Mouse (Mus musculus) forebrain, embryonic 11.5 days (tissue): ENCODE data around the gene Snx3. TPM values are rescaled to one million over a fixed set of nuclear protein-coding genes. Genes with fewer than 3 reads are reported as not detected.

Experiments
- ATAC-seq: fragments of 200-750 bp; cut with Nextera tagmentation; replicated peaks from 2 replicates; pipeline ENCODE4 v1.8.0; 2017; ENCODE audit warnings: moderate TSS enrichment; ENCODE audit not compliant: low FRiP score
- DNase-seq: peaks from one replicate; pipeline ENCODE4 v3.0.0-alpha.2; 2017; ENCODE audit warnings: low spot score
- H3K27ac ChIP-seq: fragments of 300-500 bp; sonication (generic); 2 replicates; pipeline ENCODE4 v1.5.1; 2014; ENCODE audit warnings: low read depth, low read length
- H3K27me3 ChIP-seq: fragments of 300-500 bp; sonication (generic); 2 replicates; pipeline ENCODE4 v1.6.1; 2014; ENCODE audit warnings: mild to moderate bottlenecking, low read length, mixed read lengths; ENCODE audit not compliant: control insufficient read depth, insufficient read depth
- H3K36me3 ChIP-seq: fragments of 300-500 bp; sonication (generic); 2 replicates; pipeline ENCODE4 v1.6.1; 2014; ENCODE audit warnings: mild to moderate bottlenecking, low read length, moderate library complexity, mixed read lengths; ENCODE audit not compliant: control insufficient read depth, insufficient read depth
- H3K4me1 ChIP-seq: fragments of 300-500 bp; sonication (generic); replicated peaks from 2 replicates; pipeline ENCODE4 v1.6.1; 2014; ENCODE audit warnings: low read length, mixed read lengths; ENCODE audit not compliant: control insufficient read depth, insufficient read depth
- H3K4me2 ChIP-seq: fragments of 300-500 bp; sonication (generic); 2 replicates; pipeline ENCODE4 v1.6.1; 2014; ENCODE audit warnings: low read depth, mild to moderate bottlenecking, low read length, moderate library complexity, mixed read lengths; ENCODE audit not compliant: severe bottlenecking
- H3K4me3 ChIP-seq: fragments of 300-500 bp; sonication (generic); 2 replicates; pipeline ENCODE4 v1.5.1; 2014; ENCODE audit warnings: low read depth, low read length
- H3K9ac ChIP-seq: fragments of 300-500 bp; sonication (generic); 2 replicates; pipeline ENCODE4 v1.6.1; 2014; ENCODE audit warnings: low read length
- H3K9me3 ChIP-seq: fragments of 300-500 bp; sonication (generic); 2 replicates; pipeline ENCODE4 v1.6.1; 2016; ENCODE audit warnings: low read length, mixed read lengths; ENCODE audit not compliant: control insufficient read depth
- WGBS: fragments of 180-500 bp; shearing (Covaris S2); extraction: QIAGEN DNeasy Blood & Tissue Kit; methylation state at CpG from one replicate; pipeline ENCODE4 v1.1.7; 2014; 5-methylcytosine and 5-hydroxymethylcytosine counted together
- polyA plus RNA-seq: library from polyadenylated mRNA; unstranded; fragments of >200 nt; fragmentation: Nextera tagmentation; extraction: Ambion mirVana; gene quantifications from 2 replicates; pipeline ENCODE4 v1.2.1, GENCODE M21; 2014

The Snx3 gene
- polyA plus RNA-seq, 1 experiment from 2014 or later, result 272 TPM

DNA sequence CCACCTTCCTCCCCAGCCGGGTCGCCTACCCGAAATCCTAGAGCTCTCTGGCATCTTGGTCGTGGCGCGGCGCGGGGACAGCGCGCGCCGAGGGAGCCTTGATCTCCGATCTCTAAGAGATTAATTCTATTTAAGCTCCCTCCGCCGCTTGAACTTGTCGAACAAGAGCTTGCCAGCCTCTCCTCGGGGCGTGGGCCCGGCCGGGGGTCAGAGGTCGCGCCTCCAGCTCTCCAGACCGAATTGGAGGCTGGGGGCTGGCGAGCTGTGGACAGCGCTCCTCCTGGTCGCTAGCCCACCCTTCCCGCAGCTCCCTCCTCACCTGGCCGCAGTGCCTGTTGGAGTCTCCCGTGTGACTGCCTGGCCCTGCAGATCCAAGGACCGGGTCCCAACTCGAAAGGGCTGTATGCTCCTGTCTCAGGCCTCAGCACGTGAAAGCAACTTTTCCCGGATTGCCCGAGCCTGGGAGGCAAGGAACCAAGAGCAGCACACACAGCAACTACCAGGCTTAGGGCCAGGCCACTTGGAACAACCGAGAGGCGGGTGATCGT is 82.7 kb downstream of the Snx3 start:
- Histone ChIP-seq H3K4me1 (peaks cover 26% of the 10 kb centered on the region), H3K36me3 (no peaks in the 10 kb centered on the region; the same call in 1 of the 2 replicates), H3K4me2 (peak overlapping the region; percentile 92), H3K27me3 (peaks cover 7% of the 10 kb centered on the region; the same call in 1 of the 2 replicates), H3K9ac (peak overlapping the region; percentile 99), H3K4me3 (peak overlapping the region; percentile 74), H3K27ac (peak overlapping the region; percentile 90), H3K9me3 (no peaks in the 10 kb centered on the region)
- DNase-seq, result peak; percentile 82
- 1% methylated on average over 37 of the region's 37 CpGs for WGBS
- no peak for ATAC-seq

Other genes with a start within 250 kb of the Snx3 start
- 4.2 and 4.4 TPM in 2 replicates for gene Foxo3, start 225.3 kb upstream of the Snx3 start, polyA plus RNA-seq
- 3.8 and 3.9 TPM in 2 replicates for gene Afg1l, start 23.5 kb upstream of the Snx3 start, polyA plus RNA-seq
- gene Nr2e1, start 81.6 kb downstream of the Snx3 start, polyA plus RNA-seq, result 117 and 119 TPM in 2 replicates
- 54.6 and 59.0 TPM in 2 replicates for gene Ostm1, start 81.8 kb downstream of the Snx3 start, polyA plus RNA-seq